26 mouse cellular contexts compared by ENCODE assay signal in genomic region chr11:31643120-31643519, GRCm38 (mm10). TPM values are rescaled to one million over a fixed set of nuclear protein-coding genes. Genes with fewer than 3 reads are reported as not detected.
DNase-seq lines count a peak whose midpoint lies in the region; ATAC-seq and TF ChIP-seq lines count a peak whose summit lies in the region.
"Had no signal": no experiment of that assay in that cellular context is flagged by ENCODE, and none has a peak within 500 bp of the region (broad histone marks: within the 10 kb centered on the region; RNA-seq: fewer than 3 reads in every experiment).

No protein-coding gene starts in this region.

- no peak overlapping the region for H3K4me2 ChIP-seq in hindbrain, embryonic 16.5 days (ENCODE audit: low read length)
- H3K4me2 ChIP-seq in hindbrain, embryonic 11.5 days (replicated peaks; ENCODE audit: low read depth, low read length): no peak overlapping the region
- H3K4me2 ChIP-seq in midbrain, postnatal 0 days (ENCODE audit: low read depth, low read length, poor library complexity, severe bottlenecking): no peak overlapping the region
- no peak overlapping the region for H3K4me2 ChIP-seq in midbrain, embryonic 15.5 days
- H3K4me2 ChIP-seq: embryonic facial prominence, embryonic 13.5 days; forebrain, embryonic 12.5 days; forebrain, embryonic 15.5 days; heart, embryonic 13.5 days; hindbrain, embryonic 13.5 days had no signal

- WGBS in hindbrain, embryonic 16.5 days: 66% methylated on average over 6 of the region's 6 CpGs
- 73% methylated on average over 6 of the region's 6 CpGs for WGBS in hindbrain, embryonic 11.5 days
- 68% methylated on average over 6 of the region's 6 CpGs for WGBS in midbrain, postnatal 0 days
- 71% methylated on average over 6 of the region's 6 CpGs for WGBS in midbrain, embryonic 15.5 days

- H3K27ac ChIP-seq in hindbrain, embryonic 16.5 days (ENCODE audit: low read depth, low read length): no peak overlapping the region
- H3K27ac ChIP-seq in hindbrain, embryonic 11.5 days (ENCODE audit: low read depth, low read length): no peak overlapping the region
- H3K27ac ChIP-seq in midbrain, postnatal 0 days (ENCODE audit: low read depth, low read length): no peak overlapping the region
- no peak overlapping the region for H3K27ac ChIP-seq in midbrain, embryonic 15.5 days
- no peak overlapping the region for H3K27ac ChIP-seq in layer of hippocampus, adult 2 months
- H3K27ac ChIP-seq: embryonic facial prominence, embryonic 10.5 days; embryonic facial prominence, embryonic 13.5 days; forebrain, embryonic 12.5 days; forebrain, embryonic 15.5 days; heart, adult 2 months; heart, embryonic 10.5 days; heart, embryonic 13.5 days; hindbrain, embryonic 13.5 days had no signal

- DNase-seq in hindbrain, embryonic 11.5 days (ENCODE audit: low spot score): no peak
- DNase-seq in midbrain, postnatal 0 days (ENCODE audit: low spot score): no peak
- DNase-seq in brain, embryonic 14.5 days (ENCODE audit: low read depth): peak; percentile 5
- DNase-seq in kidney, postnatal 4 days: no peak
- DNase-seq in layer of hippocampus, adult 2 months (ENCODE audit: low spot score in 2 of 2): no peak
- DNase-seq: adrenal gland, adult 2 months; adrenal gland, postnatal 14 days; B cell, adult 2 months; cerebellum, adult 11-12 months; cerebellum, adult 8-10 months; cerebellum, postnatal 10 days; cerebellum, postnatal 36 days; embryo, embryonic 11 days; gastrocnemius, postnatal 25 days; heart, adult 2 months; heart, postnatal 14 days had no signal

- peak; percentile 38; the same call in 1 of the 2 replicates for ATAC-seq in hindbrain, embryonic 16.5 days
- no peak for ATAC-seq in hindbrain, embryonic 11.5 days (ENCODE audit: low FRiP score)
- peak; percentile 29; the same call in 1 of the 2 replicates for ATAC-seq in midbrain, postnatal 0 days (ENCODE audit: low FRiP score)
- no peak for ATAC-seq in midbrain, embryonic 15.5 days (replicated peaks)
- ATAC-seq: forebrain, embryonic 15.5 days had no signal

- no peaks in the 10 kb centered on the region for H3K27me3 ChIP-seq in hindbrain, embryonic 16.5 days (replicated peaks; ENCODE audit: control insufficient read depth, insufficient read depth, low read length)
- H3K27me3 ChIP-seq in hindbrain, embryonic 11.5 days (ENCODE audit: control insufficient read depth, insufficient read depth, low read length): no peaks in the 10 kb centered on the region
- H3K27me3 ChIP-seq in midbrain, postnatal 0 days (ENCODE audit: insufficient read depth, low read length): no peaks in the 10 kb centered on the region
- H3K27me3 ChIP-seq in midbrain, embryonic 15.5 days (replicated peaks): no peaks in the 10 kb centered on the region
- H3K27me3 ChIP-seq: embryonic facial prominence, embryonic 13.5 days; forebrain, embryonic 12.5 days; forebrain, embryonic 15.5 days; heart, embryonic 13.5 days; hindbrain, embryonic 13.5 days had no signal

- H3K9ac ChIP-seq in hindbrain, embryonic 16.5 days (ENCODE audit: low read depth, low read length): no peak overlapping the region
- no peak overlapping the region for H3K9ac ChIP-seq in hindbrain, embryonic 11.5 days (ENCODE audit: low read depth, low read length)
- H3K9ac ChIP-seq in midbrain, postnatal 0 days (replicated peaks; ENCODE audit: low read length, poor library complexity, severe bottlenecking): no peak overlapping the region
- no peak overlapping the region for H3K9ac ChIP-seq in midbrain, embryonic 15.5 days
- H3K9ac ChIP-seq: embryonic facial prominence, embryonic 13.5 days; forebrain, embryonic 12.5 days; forebrain, embryonic 15.5 days; heart, embryonic 13.5 days; hindbrain, embryonic 13.5 days had no signal

- no peak for TF ChIP-seq CTCF in midbrain, postnatal 0 days (IDR thresholded peaks at IDR 0.05)
- TF ChIP-seq CTCF in brain, embryonic 14.5 days (IDR thresholded peaks at IDR 0.05; ENCODE audit: borderline replicate concordance, extremely low read depth, insufficient read depth, insufficient read length): no peak
- TF ChIP-seq CTCF in layer of hippocampus, adult 2 months (conservative IDR thresholded peaks at IDR 0.05): no peak

- no peaks in the 10 kb centered on the region for H3K4me1 ChIP-seq in hindbrain, embryonic 16.5 days (ENCODE audit: control insufficient read depth, insufficient read depth, low read depth, low read length)
- no peaks in the 10 kb centered on the region for H3K4me1 ChIP-seq in hindbrain, embryonic 11.5 days (replicated peaks; ENCODE audit: control insufficient read depth, insufficient read depth, low read length)
- H3K4me1 ChIP-seq in midbrain, postnatal 0 days (ENCODE audit: insufficient read depth, low read length): no peaks in the 10 kb centered on the region
- H3K4me1 ChIP-seq in midbrain, embryonic 15.5 days: no peaks in the 10 kb centered on the region
- H3K4me1 ChIP-seq: embryonic facial prominence, embryonic 10.5 days; embryonic facial prominence, embryonic 13.5 days; forebrain, embryonic 12.5 days; forebrain, embryonic 15.5 days; heart, embryonic 10.5 days; heart, embryonic 13.5 days; hindbrain, embryonic 13.5 days had no signal

- H3K4me3 ChIP-seq in hindbrain, embryonic 16.5 days (ENCODE audit: low read length): no peak overlapping the region
- H3K4me3 ChIP-seq in hindbrain, embryonic 11.5 days (ENCODE audit: low read depth, low read length): no peak overlapping the region
- H3K4me3 ChIP-seq in midbrain, postnatal 0 days (ENCODE audit: low read depth, low read length): no peak overlapping the region
- no peak overlapping the region for H3K4me3 ChIP-seq in midbrain, embryonic 15.5 days
- H3K4me3 ChIP-seq in layer of hippocampus, adult 2 months: no peak overlapping the region
- H3K4me3 ChIP-seq: embryonic facial prominence, embryonic 10.5 days; embryonic facial prominence, embryonic 13.5 days; erythroblast, embryonic 14.5 days; forebrain, embryonic 12.5 days; forebrain, embryonic 15.5 days; heart, adult 2 months; heart, embryonic 10.5 days; heart, embryonic 13.5 days; hindbrain, embryonic 13.5 days had no signal

- H3K36me3 ChIP-seq in hindbrain, embryonic 16.5 days (ENCODE audit: control insufficient read depth, insufficient read depth, low read length): no peaks in the 10 kb centered on the region
- no peaks in the 10 kb centered on the region for H3K36me3 ChIP-seq in hindbrain, embryonic 11.5 days (ENCODE audit: control insufficient read depth, insufficient read depth, low read length)
- no peaks in the 10 kb centered on the region for H3K36me3 ChIP-seq in midbrain, postnatal 0 days (ENCODE audit: insufficient read depth, low read length)
- H3K36me3 ChIP-seq in midbrain, embryonic 15.5 days (replicated peaks): no peaks in the 10 kb centered on the region
- H3K36me3 ChIP-seq: embryonic facial prominence, embryonic 10.5 days; embryonic facial prominence, embryonic 13.5 days; forebrain, embryonic 12.5 days; forebrain, embryonic 15.5 days; heart, embryonic 10.5 days; heart, embryonic 13.5 days; hindbrain, embryonic 13.5 days had no signal

- H3K9me3 ChIP-seq in hindbrain, embryonic 16.5 days (ENCODE audit: control insufficient read depth, low read length): no peaks in the 10 kb centered on the region
- H3K9me3 ChIP-seq in hindbrain, embryonic 11.5 days (ENCODE audit: control insufficient read depth, low read length): no peaks in the 10 kb centered on the region
- H3K9me3 ChIP-seq in midbrain, postnatal 0 days (ENCODE audit: low read length): no peaks in the 10 kb centered on the region
- H3K9me3 ChIP-seq in midbrain, embryonic 15.5 days: no peaks in the 10 kb centered on the region
- H3K9me3 ChIP-seq: embryonic facial prominence, embryonic 10.5 days; embryonic facial prominence, embryonic 13.5 days; forebrain, embryonic 12.5 days; forebrain, embryonic 15.5 days; heart, embryonic 10.5 days; heart, embryonic 13.5 days; hindbrain, embryonic 13.5 days had no signal

- TF ChIP-seq POLR2A in brain, embryonic 14.5 days (IDR thresholded peaks at IDR 0.05; ENCODE audit: borderline replicate concordance, extremely low read depth, insufficient read depth, insufficient read length, poor library complexity, severe bottlenecking): no peak

RNA-seq across cellular contexts. Expression of gene Bod1, which starts 28.6 kb away (rescaled TPM):
- polyA plus RNA-seq in hindbrain, embryonic 16.5 days (2015; fragmentation: Nextera tagmentation; extraction: Ambion mirVana): 123 and 125 TPM in 2 replicates
- polyA plus RNA-seq in hindbrain, embryonic 11.5 days (2014; fragmentation: Nextera tagmentation; extraction: Ambion mirVana): 149 and 164 TPM in 2 replicates
- total RNA-seq in midbrain, postnatal 0 days (2014; rRNA removed): 91.6 and 129 TPM in 2 replicates
- 126 and 134 TPM in 2 replicates for polyA plus RNA-seq in midbrain, postnatal 0 days (2015; fragmentation: Nextera tagmentation; extraction: Ambion mirVana)
- 138 and 148 TPM in 2 replicates for polyA plus RNA-seq in midbrain, embryonic 15.5 days (2015; fragmentation: Nextera tagmentation; extraction: Ambion mirVana)
- polyA plus RNA-seq in brain, embryonic 14.5 days (2012; rRNA removed): 194 and 228 TPM in 2 replicates
- 100 to 1,000 TPM in 1 of 2 experiments, 10 to 100 TPM in 1; 97.1 to 101 TPM for total RNA-seq in layer of hippocampus, adult 2 months (2021)

Comparison
In these comparisons a context has a peak if more than half of its experiments do, and no peak if none do; other contexts are left out.
1. ATAC-seq: peak in hindbrain, embryonic 16.5 days (single experiment) and midbrain, postnatal 0 days (single experiment); none in hindbrain, embryonic 11.5 days (single experiment) and midbrain, embryonic 15.5 days (single experiment).